Mouse (Mus musculus) myocyte (in vitro differentiated cells): ENCODE data around the gene Dock11.

Experiments used
- MYOD1 ChIP-seq, 3 experiments: IDR thresholded peaks; one replicate each; pipeline ENCODE4 v1.6.1; 2011; ENCODE audit warnings: control low read depth in 2 of 3, low read depth in 2 of 3, mild to moderate bottlenecking in 2 of 3, moderate library complexity in 1 of 3; ENCODE audit not compliant: insufficient read length in 2 of 3, control insufficient read depth in 1 of 3
- POLR2A ChIP-seq: IDR thresholded peaks from one replicate; pipeline ENCODE4 v1.6.1; 2011; ENCODE audit warnings: low read depth, mild to moderate bottlenecking, control low read depth, moderate library complexity; ENCODE audit not compliant: insufficient read length
- REST ChIP-seq: IDR thresholded peaks from one replicate; pipeline ENCODE4 v1.6.1; 2011; ENCODE audit warnings: mild to moderate bottlenecking, control low read depth, moderate library complexity; ENCODE audit not compliant: insufficient read depth, insufficient read length

GRCm38 (mm10) chrX:36082917-36083316, 194.3 kb downstream of the Dock11 start:
- no peak for TF ChIP-seq POLR2A
- TF ChIP-seq MYOD1 (IDR thresholded peaks at IDR 0.05; ENCODE audit: control insufficient read depth in 1 of 3, insufficient read length in 2 of 3, low read depth in 2 of 3): no peak
- no peak for TF ChIP-seq REST
